Mouse (Mus musculus): ENCODE results near the gene Wfdc21. TPM values are rescaled to one million over a fixed set of nuclear protein-coding genes. Genes with fewer than 3 reads are reported as not detected.

The Wfdc21 gene
- polyA plus RNA-seq, 1 experiment from 2014 or later = not detected

Other genes with a start within 250 kb of the Wfdc21 start
- not detected in 2 replicates for gene Heatr9, start 224.8 kb upstream of the Wfdc21 start, polyA plus RNA-seq (2014; fragmentation: Nextera tagmentation; extraction: Ambion mirVana)
- gene Ccl5, start 216.4 kb upstream of the Wfdc21 start, polyA plus RNA-seq (2014; fragmentation: Nextera tagmentation; extraction: Ambion mirVana) = not detected in 2 replicates
- 0.88 and 3.2 TPM in 2 replicates for gene Ccl9, start 168.3 kb upstream of the Wfdc21 start, polyA plus RNA-seq (2014; fragmentation: Nextera tagmentation; extraction: Ambion mirVana)
- 1.3 and 2.5 TPM in 2 replicates for gene Ccl6, start 153.9 kb upstream of the Wfdc21 start, polyA plus RNA-seq (2014; fragmentation: Nextera tagmentation; extraction: Ambion mirVana)
- not detected in 2 replicates for gene Rpl9-ps1, start 101.3 kb upstream of the Wfdc21 start, polyA plus RNA-seq (2014; fragmentation: Nextera tagmentation; extraction: Ambion mirVana)
- gene Ccl3, start 97.6 kb upstream of the Wfdc21 start, polyA plus RNA-seq (2014; fragmentation: Nextera tagmentation; extraction: Ambion mirVana) = 0.95 and 1.0 TPM in 2 replicates
- 0.37 and 1.1 TPM in 2 replicates for gene Ccl4, start 84.4 kb upstream of the Wfdc21 start, polyA plus RNA-seq (2014; fragmentation: Nextera tagmentation; extraction: Ambion mirVana)
- 1.0 TPM in 1 of 2 replicates, not detected in the other for gene Wfdc17, start 42.9 kb upstream of the Wfdc21 start, polyA plus RNA-seq (2014; fragmentation: Nextera tagmentation; extraction: Ambion mirVana)
- gene Wfdc18, start 37.9 kb upstream of the Wfdc21 start, polyA plus RNA-seq (2014; fragmentation: Nextera tagmentation; extraction: Ambion mirVana) = not detected in 2 replicates
- 29.7 and 30.9 TPM in 2 replicates for gene Heatr6, start 6.8 kb downstream of the Wfdc21 start, polyA plus RNA-seq (2014; fragmentation: Nextera tagmentation; extraction: Ambion mirVana)
- gene Hnf1b, start 103.1 kb downstream of the Wfdc21 start, polyA plus RNA-seq (2014; fragmentation: Nextera tagmentation; extraction: Ambion mirVana) = 0.09 and 0.28 TPM in 2 replicates
- 45.6 and 48.3 TPM in 2 replicates for gene Ddx52, start 195.1 kb downstream of the Wfdc21 start, polyA plus RNA-seq (2014; fragmentation: Nextera tagmentation; extraction: Ambion mirVana)
- gene Synrg, start 217.5 kb downstream of the Wfdc21 start, polyA plus RNA-seq (2014; fragmentation: Nextera tagmentation; extraction: Ambion mirVana) = 18.6 and 20.1 TPM in 2 replicates